Mouse (Mus musculus): ENCODE measurements around the gene H2-Aa. TPM values are rescaled to one million over a fixed set of nuclear protein-coding genes. Genes with fewer than 3 reads are reported as not detected.

H2-Aa gene
- polyA plus RNA-seq, 1 experiment from 2014 or later, result 2.9 TPM

GRCm38 (mm10) chr17:34281836-34282235 is 5.8 kb downstream of the H2-Aa start:
- 0 out of 2 replicates have a peak, but pooled peaks cover 4% of the 10 kb centered on the region for H3K27me3 ChIP-seq
- no peaks in the 10 kb centered on the region for H3K36me3 ChIP-seq
- H3K9ac ChIP-seq, result no peak overlapping the region
- no peak overlapping the region for H3K4me2 ChIP-seq
- 77% methylated on average over 1 of the region's 1 CpGs for WGBS
- H3K4me1 ChIP-seq, result no peaks in the 10 kb centered on the region
- ATAC-seq (ENCODE audit: insufficient number of reproducible peaks, low FRiP score, low TSS enrichment, low read depth), result no peak
- H3K9me3 ChIP-seq, result no peaks in the 10 kb centered on the region
- H3K27ac ChIP-seq, result no peak overlapping the region
- no peak overlapping the region for H3K4me3 ChIP-seq

GRCm38 (mm10) chr17:34280499-34281038 is 7.1 kb downstream of the H2-Aa start:
- no peak; the same call in 1 of the 2 replicates for ATAC-seq (ENCODE audit: insufficient number of reproducible peaks, low FRiP score, low TSS enrichment, low read depth)
- Histone ChIP-seq H3K9me3 (no peaks in the 10 kb centered on the region), H3K36me3 (no peaks in the 10 kb centered on the region), H3K4me2 (no peak overlapping the region), H3K27me3 (0 out of 2 replicates have a peak, but pooled peaks cover 4% of the 10 kb centered on the region), H3K9ac (no peak overlapping the region), H3K27ac (no peak overlapping the region), H3K4me1 (no peaks in the 10 kb centered on the region), H3K4me3 (no peak overlapping the region)
- 74% methylated on average over 1 of the region's 1 CpGs for WGBS

- Histone ChIP-seq H3K27me3 (peaks cover 13% of the 10 kb centered on the region; the same call in 1 of the 2 replicates), H3K4me1 (no peaks in the 10 kb centered on the region), H3K4me3 (no peak overlapping the region), H3K9ac (no peak overlapping the region), H3K36me3 (no peaks in the 10 kb centered on the region), H3K9me3 (no peaks in the 10 kb centered on the region), H3K27ac (no peak overlapping the region), H3K4me2 (no peak overlapping the region)
- ATAC-seq (ENCODE audit: insufficient number of reproducible peaks, low FRiP score, low TSS enrichment, low read depth), result no peak
- 85% methylated on average over 1 of the region's 1 CpGs for WGBS
Observed at GRCm38 (mm10) chr17:34272102-34272501, 15.5 kb downstream of the H2-Aa start.

GRCm38 (mm10) chr17:34270940-34271339 is 16.7 kb downstream of the H2-Aa start:
- H3K36me3 ChIP-seq, result no peaks in the 10 kb centered on the region
- no peak overlapping the region for H3K4me2 ChIP-seq
- H3K4me3 ChIP-seq, result no peak overlapping the region
- ATAC-seq (ENCODE audit: insufficient number of reproducible peaks, low FRiP score, low TSS enrichment, low read depth), result no peak
- H3K4me1 ChIP-seq, result no peaks in the 10 kb centered on the region
- H3K9ac ChIP-seq, result no peak overlapping the region
- peaks cover 14% of the 10 kb centered on the region; the same call in 1 of the 2 replicates for H3K27me3 ChIP-seq
- no peak overlapping the region for H3K27ac ChIP-seq
- H3K9me3 ChIP-seq, result no peaks in the 10 kb centered on the region
- 75% methylated on average over 2 of the region's 2 CpGs for WGBS

GRCm38 (mm10) chr17:34270230-34270629 is 17.4 kb downstream of the H2-Aa start:
- Histone ChIP-seq H3K9ac (no peak overlapping the region), H3K4me1 (peaks cover under 1% of the 10 kb centered on the region; the same call in 1 of the 2 replicates), H3K4me2 (no peak overlapping the region), H3K36me3 (no peaks in the 10 kb centered on the region), H3K27me3 (peaks cover 18% of the 10 kb centered on the region), H3K4me3 (no peak overlapping the region), H3K27ac (no peak overlapping the region), H3K9me3 (no peaks in the 10 kb centered on the region)
- 86% methylated on average over 2 of the region's 2 CpGs for WGBS
- ATAC-seq (ENCODE audit: insufficient number of reproducible peaks, low FRiP score, low TSS enrichment, low read depth), result no peak

GRCm38 (mm10) chr17:34269817-34270216 is 17.8 kb downstream of the H2-Aa start:
- Histone ChIP-seq H3K9me3 (no peaks in the 10 kb centered on the region), H3K4me1 (peaks cover 5% of the 10 kb centered on the region)
- WGBS, result 71% methylated on average over 4 of the region's 4 CpGs

GRCm38 (mm10) chr17:34268748-34269147 is 18.9 kb downstream of the H2-Aa start:
- no peak overlapping the region for H3K27ac ChIP-seq
- H3K9ac ChIP-seq, result no peak overlapping the region
- ATAC-seq (ENCODE audit: insufficient number of reproducible peaks, low FRiP score, low TSS enrichment, low read depth), result no peak
- H3K4me2 ChIP-seq, result no peak overlapping the region
- peaks cover 13% of the 10 kb centered on the region for H3K4me1 ChIP-seq
- no peaks in the 10 kb centered on the region for H3K36me3 ChIP-seq
- 83% methylated on average over 2 of the region's 2 CpGs for WGBS
- H3K27me3 ChIP-seq, result peaks cover 33% of the 10 kb centered on the region
- H3K9me3 ChIP-seq, result no peaks in the 10 kb centered on the region
- no peak overlapping the region for H3K4me3 ChIP-seq

More at GRCm38 (mm10) chr17:34269817-34270216, 17.8 kb downstream of the H2-Aa start:
- Histone ChIP-seq H3K27ac (no peak overlapping the region), H3K4me3 (no peak overlapping the region), H3K4me2 (no peak overlapping the region), H3K9ac (no peak overlapping the region), H3K36me3 (no peaks in the 10 kb centered on the region), H3K27me3 (peaks cover 22% of the 10 kb centered on the region)
- no peak for ATAC-seq (ENCODE audit: insufficient number of reproducible peaks, low FRiP score, low TSS enrichment, low read depth)

- no peak overlapping the region for H3K9ac ChIP-seq
- peaks cover 37% of the 10 kb centered on the region for H3K27me3 ChIP-seq
- no peak overlapping the region for H3K4me2 ChIP-seq
- peaks cover 18% of the 10 kb centered on the region for H3K4me1 ChIP-seq
- H3K27ac ChIP-seq, result no peak overlapping the region
- H3K36me3 ChIP-seq, result no peaks in the 10 kb centered on the region
- H3K4me3 ChIP-seq, result no peak overlapping the region
- H3K9me3 ChIP-seq, result no peaks in the 10 kb centered on the region
- ATAC-seq (ENCODE audit: insufficient number of reproducible peaks, low FRiP score, low TSS enrichment, low read depth), result no peak
- WGBS, result 69% methylated on average over 2 of the region's 2 CpGs
Observed at GRCm38 (mm10) chr17:34268262-34268661, 19.4 kb downstream of the H2-Aa start.

GRCm38 (mm10) chr17:34264452-34265351 is 22.9 kb downstream of the H2-Aa start:
- ATAC-seq (ENCODE audit: insufficient number of reproducible peaks, low FRiP score, low TSS enrichment, low read depth), result no peak
- H3K4me2 ChIP-seq, result peak overlapping the region; percentile 92
- no peak overlapping the region for H3K27ac ChIP-seq
- H3K9me3 ChIP-seq, result no peaks in the 10 kb centered on the region
- H3K9ac ChIP-seq, result peak overlapping the region; percentile 27
- peak overlapping the region; percentile 44 for H3K4me3 ChIP-seq
- no peaks in the 10 kb centered on the region for H3K36me3 ChIP-seq
- WGBS, result 1% methylated on average over 93 of the region's 93 CpGs
- H3K27me3 ChIP-seq, result peaks cover 52% of the 10 kb centered on the region
- peaks cover 20% of the 10 kb centered on the region for H3K4me1 ChIP-seq

- H3K9ac ChIP-seq, result no peak overlapping the region
- no peak overlapping the region for H3K27ac ChIP-seq
- WGBS, result 8% methylated on average over 14 of the region's 14 CpGs
- ATAC-seq (ENCODE audit: insufficient number of reproducible peaks, low FRiP score, low TSS enrichment, low read depth), result no peak
- peaks cover 60% of the 10 kb centered on the region for H3K27me3 ChIP-seq
- H3K4me1 ChIP-seq, result peaks cover 20% of the 10 kb centered on the region
- H3K4me3 ChIP-seq, result peak overlapping the region; percentile 44
- peak overlapping the region; percentile 92 for H3K4me2 ChIP-seq
- H3K9me3 ChIP-seq, result no peaks in the 10 kb centered on the region
- no peaks in the 10 kb centered on the region for H3K36me3 ChIP-seq
Observed at GRCm38 (mm10) chr17:34263811-34264371, 23.7 kb downstream of the H2-Aa start.

GRCm38 (mm10) chr17:34263068-34263467 is 24.6 kb downstream of the H2-Aa start:
- Histone ChIP-seq H3K4me2 (peak overlapping the region; percentile 92), H3K9me3 (no peaks in the 10 kb centered on the region), H3K27me3 (peaks cover 59% of the 10 kb centered on the region), H3K9ac (no peak overlapping the region), H3K4me1 (peaks cover 20% of the 10 kb centered on the region), H3K4me3 (peak overlapping the region; percentile 44), H3K27ac (no peak overlapping the region), H3K36me3 (no peaks in the 10 kb centered on the region)
- ATAC-seq (ENCODE audit: insufficient number of reproducible peaks, low FRiP score, low TSS enrichment, low read depth), result peak; percentile 61
- WGBS, result 1% methylated on average over 8 of the region's 8 CpGs

GRCm38 (mm10) chr17:34261502-34261901 is 26.1 kb downstream of the H2-Aa start:
- Histone ChIP-seq H3K36me3 (no peaks in the 10 kb centered on the region), H3K27me3 (peaks cover 49% of the 10 kb centered on the region), H3K4me2 (no peak overlapping the region), H3K9me3 (no peaks in the 10 kb centered on the region), H3K4me3 (no peak overlapping the region), H3K27ac (no peak overlapping the region), H3K9ac (no peak overlapping the region), H3K4me1 (peaks cover 20% of the 10 kb centered on the region)
- 31% methylated on average over 4 of the region's 4 CpGs for WGBS
- ATAC-seq (ENCODE audit: insufficient number of reproducible peaks, low FRiP score, low TSS enrichment, low read depth), result no peak

Data from limb, embryonic 15.5 days (tissue).